Mouse (Mus musculus): Measurements from ENCODE around the gene Olfr985. TPM values are rescaled to one million over a fixed set of nuclear protein-coding genes. Genes with fewer than 3 reads are reported as not detected.

The Olfr985 gene
- polyA plus RNA-seq, 1 experiment = not detected

DNA sequence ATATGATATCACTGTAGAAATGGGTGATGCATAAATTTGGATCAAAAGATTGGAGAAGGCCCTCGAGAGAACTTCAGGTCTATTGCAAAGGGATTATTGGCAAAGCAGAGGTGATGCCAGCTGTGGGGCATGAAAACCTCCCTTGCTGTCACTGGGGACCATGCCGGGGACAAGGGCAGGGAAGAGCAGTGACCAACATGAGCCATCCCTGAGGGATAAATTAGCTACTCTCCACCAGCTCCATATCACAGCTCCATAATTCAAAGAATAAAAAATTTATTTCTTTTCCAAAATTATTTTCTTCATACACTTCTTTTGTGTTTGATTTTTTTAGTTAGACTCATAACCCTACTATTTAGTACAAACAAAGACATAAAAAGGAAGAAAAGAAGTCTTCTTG, 15.9 kb downstream of the Olfr985 start, which contains the start of gene Olfr984:
TSS of gene Olfr984 (minus strand) at position 101 of the 400 bp plus-strand sequence.
- Histone ChIP-seq H3K9me3 (no peaks in the 10 kb centered on the region), H3K4me1 (no peaks in the 10 kb centered on the region), H3K27me3 (replicated peaks) (no peaks in the 10 kb centered on the region), H3K36me3 (replicated peaks; ENCODE audit: low read length) (no peaks in the 10 kb centered on the region), H3K4me3 (replicated peaks) (no peak within 1 kb of the TSS)
- TF ChIP-seq FLI1 (IDR thresholded peaks at IDR 0.05; ENCODE audit: low read length) = no peak
- no peak for TF ChIP-seq GATA1 (IDR thresholded peaks at IDR 0.05; ENCODE audit: borderline replicate concordance, low read length)

DNA sequence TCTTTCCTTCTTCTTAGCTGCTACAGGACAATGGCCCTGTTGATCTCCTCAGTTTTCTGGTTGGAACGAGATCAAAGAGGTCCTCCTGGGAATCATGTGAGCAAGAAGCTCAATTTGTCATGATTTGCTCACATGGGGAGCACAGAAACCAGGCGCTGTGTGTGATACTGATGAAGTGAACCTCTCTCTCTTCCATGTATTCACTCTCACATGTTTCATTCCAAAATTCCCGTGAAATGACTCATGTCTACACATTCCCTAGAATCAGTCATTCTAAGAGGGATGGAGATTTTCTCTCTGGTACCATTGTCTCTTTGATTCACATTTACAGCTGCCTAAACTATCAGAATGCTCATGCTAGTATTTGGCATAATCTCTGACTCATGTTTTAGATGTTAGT, 35.2 kb downstream of the Olfr985 start:
- Histone ChIP-seq H3K36me3 (replicated peaks; ENCODE audit: low read length) (no peaks in the 10 kb centered on the region), H3K9me3 (peaks cover 5% of the 10 kb centered on the region; the same call in 1 of the 2 replicates), H3K27me3 (replicated peaks) (no peaks in the 10 kb centered on the region), H3K4me3 (replicated peaks) (no peak overlapping the region), H3K4me1 (no peaks in the 10 kb centered on the region)
- TF ChIP-seq FLI1 (IDR thresholded peaks at IDR 0.05; ENCODE audit: low read length) (no peak), GATA1 (IDR thresholded peaks at IDR 0.05; ENCODE audit: borderline replicate concordance, low read length) (no peak)

DNA sequence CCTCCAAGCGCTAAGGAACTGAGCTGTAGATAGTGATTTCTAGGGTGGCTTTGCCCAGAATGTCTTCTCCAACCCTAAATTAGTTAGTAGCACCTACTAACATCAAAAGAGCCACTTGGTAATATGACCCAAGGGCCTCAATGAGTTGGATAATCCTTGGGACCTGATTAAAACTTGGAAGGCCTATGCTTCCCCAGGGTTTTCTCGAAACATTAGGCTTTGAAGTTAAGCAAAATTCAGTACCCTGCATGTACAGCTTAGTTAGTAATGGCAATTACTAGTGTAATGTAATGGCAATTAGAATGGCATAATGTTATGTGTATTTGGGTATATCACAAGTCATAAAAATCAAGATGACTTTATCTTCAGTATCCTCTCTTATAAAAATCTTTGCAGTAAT, 36.5 kb downstream of the Olfr985 start, which contains the start of gene Olfr983:
TSS of gene Olfr983 (minus strand) at position 101 of the 400 bp plus-strand sequence.
- H3K4me3 ChIP-seq (replicated peaks) = no peak within 1 kb of the TSS
- H3K36me3 ChIP-seq (replicated peaks; ENCODE audit: low read length) = no peaks in the 10 kb centered on the region
- no peaks in the 10 kb centered on the region for H3K4me1 ChIP-seq
- no peaks in the 10 kb centered on the region for H3K27me3 ChIP-seq (replicated peaks)
- H3K9me3 ChIP-seq = peaks cover 5% of the 10 kb centered on the region; the same call in 1 of the 2 replicates
- no peak for TF ChIP-seq FLI1 (IDR thresholded peaks at IDR 0.05; ENCODE audit: low read length)
- TF ChIP-seq GATA1 (IDR thresholded peaks at IDR 0.05; ENCODE audit: borderline replicate concordance, low read length) = no peak

Other genes starting within 250 kb of the Olfr985 start
- not detected in 2 replicates for gene Olfr229, start 222.8 kb downstream of the Olfr985 start, polyA plus RNA-seq (2012; ENCODE audit: insufficient read depth, low replicate concordance)
- not detected in 2 replicates for gene Olfr974, start 192.7 kb downstream of the Olfr985 start, polyA plus RNA-seq (2012; ENCODE audit: insufficient read depth, low replicate concordance)
- not detected in 2 replicates for gene Olfr975, start 178.1 kb downstream of the Olfr985 start, polyA plus RNA-seq (2012; ENCODE audit: insufficient read depth, low replicate concordance)
- not detected in 2 replicates for gene Olfr976, start 169.1 kb downstream of the Olfr985 start, polyA plus RNA-seq (2012; ENCODE audit: insufficient read depth, low replicate concordance)
- not detected in 2 replicates for gene Olfr978, start 138.1 kb downstream of the Olfr985 start, polyA plus RNA-seq (2012; ENCODE audit: insufficient read depth, low replicate concordance)
- gene Olfr979, start 126.7 kb downstream of the Olfr985 start, polyA plus RNA-seq (2012; ENCODE audit: insufficient read depth, low replicate concordance) = not detected in 2 replicates
- not detected in 2 replicates for gene Olfr980, start 120.6 kb downstream of the Olfr985 start, polyA plus RNA-seq (2012; ENCODE audit: insufficient read depth, low replicate concordance)
- gene Olfr981, start 108.7 kb downstream of the Olfr985 start, polyA plus RNA-seq (2012; ENCODE audit: insufficient read depth, low replicate concordance) = 0.39 TPM in 1 of 2 replicates, not detected in the other
- gene Olfr982, start 56.4 kb downstream of the Olfr985 start, polyA plus RNA-seq (2012; ENCODE audit: insufficient read depth, low replicate concordance) = not detected in 2 replicates
- gene Olfr983, start 36.6 kb downstream of the Olfr985 start, polyA plus RNA-seq (2012; ENCODE audit: insufficient read depth, low replicate concordance) = not detected in 2 replicates
- gene Olfr984, start 16.0 kb downstream of the Olfr985 start, polyA plus RNA-seq (2012; ENCODE audit: insufficient read depth, low replicate concordance) = not detected in 2 replicates
- not detected in 2 replicates for gene Tmem225, start 17.9 kb upstream of the Olfr985 start, polyA plus RNA-seq (2012; ENCODE audit: insufficient read depth, low replicate concordance)
- not detected in 2 replicates for gene Olfr986, start 50.7 kb upstream of the Olfr985 start, polyA plus RNA-seq (2012; ENCODE audit: insufficient read depth, low replicate concordance)
- 0.17 TPM in 1 of 2 replicates, not detected in the other for gene Zfp202, start 62.1 kb upstream of the Olfr985 start, polyA plus RNA-seq (2012; ENCODE audit: insufficient read depth, low replicate concordance)
- gene Scn3b, start 139.0 kb upstream of the Olfr985 start, polyA plus RNA-seq (2012; ENCODE audit: insufficient read depth, low replicate concordance) = not detected in 2 replicates

All from megakaryocyte, embryonic 14.5 days (primary cell).